Mouse (Mus musculus) brain, embryonic 14.5 days (tissue): ENCODE measurements at regions not wholly inside any gene's neighbourhood (a gene's known extent, or its start where the extent isn't known, plus 50 kb on each side); places are given as distances from the start of the nearest gene placed in this dataset.

Source experiments
- CTCF ChIP-seq: fragments of 200-500 bp; IDR thresholded peaks from 2 replicates; pipeline ENCODE4 v1.5.1; 2012; ENCODE audit warnings: inconsistent platforms, mild to moderate bottlenecking, moderate library complexity, borderline replicate concordance; ENCODE audit not compliant: insufficient read depth, insufficient read length; ENCODE audit errors: extremely low read depth
- POLR2A ChIP-seq: fragments of 200-500 bp; IDR thresholded peaks from 2 replicates; pipeline ENCODE4 v1.6.1; 2012; ENCODE audit warnings: mild to moderate bottlenecking, inconsistent platforms, borderline replicate concordance; ENCODE audit not compliant: poor library complexity, insufficient read depth, insufficient read length, severe bottlenecking; ENCODE audit errors: extremely low read depth

DNA sequence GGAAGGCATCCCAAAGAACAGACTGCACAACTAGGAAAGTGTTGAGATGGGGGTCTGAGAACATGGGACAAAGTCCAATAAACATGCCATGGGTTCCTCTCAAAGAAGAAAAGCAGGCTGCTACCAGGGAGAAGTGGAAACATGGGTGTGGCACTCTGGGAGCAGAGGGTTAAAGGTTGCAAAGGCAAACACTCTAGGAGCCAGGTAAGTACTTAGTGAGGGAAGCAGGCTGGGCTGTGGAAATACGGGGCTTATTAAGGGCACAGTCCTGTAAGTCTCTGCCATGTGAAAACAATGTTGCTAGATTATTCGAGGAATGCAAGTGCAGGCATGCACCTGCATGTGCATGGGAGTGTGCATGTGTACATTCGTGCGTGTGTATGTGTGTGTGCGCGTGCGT lies 71.7 kb upstream of the Ankrd1 start:
- TF ChIP-seq CTCF (no peak), POLR2A (no peak)
